Mouse (Mus musculus) lung, embryonic 14.5 days (tissue): Measurements from ENCODE around the gene Gm5800. TPM values are rescaled to one million over a fixed set of nuclear protein-coding genes. Genes with fewer than 3 reads are reported as not detected.

Experiments used
- ATAC-seq: fragments of 200-750 bp; cut with Nextera tagmentation; 2 replicates; pipeline ENCODE4 v1.8.0; 2017; ENCODE audit warnings: mild to moderate bottlenecking, moderate TSS enrichment, moderate library complexity; ENCODE audit not compliant: insufficient read depth
- DNase-seq: peaks from one replicate; pipeline ENCODE4 v3.0.0-alpha.2; 2015
- H3K27ac ChIP-seq: fragments of 300-500 bp; sonication (generic); 2 replicates; pipeline ENCODE4 v1.5.1; 2014; ENCODE audit warnings: low read depth, mild to moderate bottlenecking, moderate library complexity
- H3K27me3 ChIP-seq: fragments of 300-500 bp; sonication (generic); 2 replicates; pipeline ENCODE4 v1.6.1; 2014; ENCODE audit warnings: low read length, control low read depth; ENCODE audit not compliant: insufficient read depth
- H3K36me3 ChIP-seq: fragments of 300-500 bp; sonication (generic); 2 replicates; pipeline ENCODE4 v1.6.1; 2014; ENCODE audit warnings: control low read depth; ENCODE audit not compliant: insufficient read depth
- H3K4me1 ChIP-seq: fragments of 300-500 bp; sonication (generic); 2 replicates; pipeline ENCODE4 v1.6.1; 2014; ENCODE audit warnings: antibody characterized with exemption, control low read depth; ENCODE audit not compliant: insufficient read depth
- H3K4me2 ChIP-seq: fragments of 300-500 bp; sonication (generic); 2 replicates; pipeline ENCODE4 v1.6.1; 2014; ENCODE audit warnings: mild to moderate bottlenecking
- H3K4me3 ChIP-seq: fragments of 300-500 bp; sonication (generic); 2 replicates; pipeline ENCODE4 v1.5.1; 2014; ENCODE audit warnings: low read depth, low read length
- H3K9ac ChIP-seq: fragments of 300-500 bp; sonication (generic); 2 replicates; pipeline ENCODE4 v1.6.1; 2014
- H3K9me3 ChIP-seq: fragments of 300-500 bp; sonication (generic); 2 replicates; pipeline ENCODE4 v1.6.1; 2016; ENCODE audit warnings: low read depth, low read length, control low read depth
- CTCF ChIP-seq: IDR thresholded peaks from 2 replicates; pipeline ENCODE4 v1.5.1; 2016; ENCODE audit warnings: antibody characterized with exemption, low read depth
- WGBS: fragments of 180-500 bp; shearing (Covaris S2); extraction: QIAGEN DNeasy Blood & Tissue Kit; methylation state at CpG from one replicate; pipeline ENCODE4 v1.1.7; 2014; 5-methylcytosine and 5-hydroxymethylcytosine counted together
- polyA plus RNA-seq: library from polyadenylated mRNA; unstranded; fragments of >200 nt; fragmentation: Nextera tagmentation; extraction: Ambion mirVana; gene quantifications from 2 replicates; pipeline ENCODE4 v1.2.1, GENCODE M21; 2014

Gm5800 gene
- polyA plus RNA-seq, 1 experiment from 2014 or later = not detected

DNA sequence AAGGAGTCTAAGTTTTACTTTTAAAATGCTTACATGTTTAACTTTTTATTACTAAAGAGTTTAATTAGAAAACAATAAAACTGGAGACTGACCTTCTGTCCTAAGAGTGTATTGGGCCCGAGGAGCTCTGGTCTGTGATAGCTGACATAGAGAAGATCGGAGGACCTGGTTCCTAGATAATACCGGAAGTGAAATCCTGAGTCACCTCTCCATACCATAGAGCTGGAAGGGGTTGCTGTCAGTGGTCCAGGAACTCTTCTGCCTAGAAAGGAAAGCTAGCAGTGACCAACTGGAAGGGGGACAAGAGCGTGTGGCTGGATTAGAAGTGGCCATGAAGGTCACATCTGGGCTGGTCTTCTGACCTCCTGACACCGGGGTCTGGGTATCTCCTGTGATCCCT, 39.7 kb downstream of the Gm5800 start:
- H3K4me1 ChIP-seq = no peaks in the 10 kb centered on the region
- H3K36me3 ChIP-seq = no peaks in the 10 kb centered on the region
- no peaks in the 10 kb centered on the region for H3K9me3 ChIP-seq
- no peak overlapping the region for H3K27ac ChIP-seq
- WGBS = 85% methylated on average over 5 of the region's 5 CpGs
- no peak overlapping the region for H3K4me2 ChIP-seq
- no peak for ATAC-seq
- H3K27me3 ChIP-seq = no peaks in the 10 kb centered on the region
- no peak for TF ChIP-seq CTCF
- DNase-seq = no peak
- H3K4me3 ChIP-seq = no peak overlapping the region
- no peak overlapping the region for H3K9ac ChIP-seq

Other genes with a start within 250 kb of the Gm5800 start
- not detected in 2 replicates for gene Gm5622, start 164.4 kb downstream of the Gm5800 start, polyA plus RNA-seq
- gene Gm17175, start 143.1 kb downstream of the Gm5800 start, polyA plus RNA-seq = not detected in 2 replicates
- not detected in 2 replicates for gene Gm17174, start 125.0 kb downstream of the Gm5800 start, polyA plus RNA-seq
- not detected in 2 replicates for gene Gm17078, start 105.9 kb downstream of the Gm5800 start, polyA plus RNA-seq
- not detected in 2 replicates for gene Gm4181, start 81.5 kb downstream of the Gm5800 start, polyA plus RNA-seq
- not detected in 2 replicates for gene Gm17079, start 21.7 kb downstream of the Gm5800 start, polyA plus RNA-seq
- not detected in 2 replicates for gene Ang4, start 56.4 kb upstream of the Gm5800 start, polyA plus RNA-seq
- gene AY358078, start 82.9 kb upstream of the Gm5800 start, polyA plus RNA-seq = not detected in 2 replicates
- gene Ear6, start 136.5 kb upstream of the Gm5800 start, polyA plus RNA-seq = not detected in 2 replicates
- 32.4 and 38.4 TPM in 2 replicates for gene Mettl17, start 167.7 kb upstream of the Gm5800 start, polyA plus RNA-seq
- gene Slc39a2, start 175.7 kb upstream of the Gm5800 start, polyA plus RNA-seq = 0.07 and 0.42 TPM in 2 replicates
- gene Ndrg2, start 197.0 kb upstream of the Gm5800 start, polyA plus RNA-seq = 22.7 and 24.0 TPM in 2 replicates
- gene Tppp2, start 201.2 kb upstream of the Gm5800 start, polyA plus RNA-seq = not detected in 2 replicates
- not detected in 2 replicates for gene Rnase13, start 205.6 kb upstream of the Gm5800 start, polyA plus RNA-seq